Mouse (Mus musculus): ENCODE measurements at regions not wholly inside any gene's neighbourhood (a gene's known extent, or its start where the extent isn't known, plus 50 kb on each side); places are given as distances from the start of the nearest gene placed in this dataset.

DNA sequence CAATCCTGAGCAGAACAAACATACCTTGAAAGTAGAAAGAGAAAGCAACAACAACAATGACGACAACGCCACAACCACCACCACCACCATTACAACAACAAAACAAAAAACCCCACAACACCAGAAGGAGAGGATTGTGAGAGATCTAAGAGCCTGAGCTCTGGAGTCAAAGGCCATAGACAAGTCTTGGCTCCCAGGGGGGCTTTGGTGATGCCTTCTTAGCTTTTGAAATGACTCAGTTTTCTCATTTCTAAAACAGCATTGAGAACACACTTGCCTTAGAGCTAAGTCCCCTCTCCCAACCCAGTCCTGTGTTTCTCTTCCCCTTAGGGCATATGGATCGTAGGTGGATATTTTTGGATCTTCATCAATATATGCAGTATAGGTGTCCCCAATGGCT lies 112.2 kb downstream of the Kif20b start:
- H3K4me2 ChIP-seq (ENCODE audit: low read depth, low read length) = no peak overlapping the region
- no peak overlapping the region for H3K9ac ChIP-seq (ENCODE audit: low read depth, low read length)
- H3K27me3 ChIP-seq (replicated peaks; ENCODE audit: control insufficient read depth, insufficient read depth, low read length) = no peaks in the 10 kb centered on the region
- WGBS = 91% methylated on average over 3 of the region's 3 CpGs
- no peaks in the 10 kb centered on the region for H3K4me1 ChIP-seq (ENCODE audit: control insufficient read depth, insufficient read depth, low read length)
- no peak for ATAC-seq
- no peak overlapping the region for H3K4me3 ChIP-seq (ENCODE audit: low read length)
- no peak overlapping the region for H3K27ac ChIP-seq (ENCODE audit: low read length)
- H3K9me3 ChIP-seq (ENCODE audit: control insufficient read depth, low read length) = no peaks in the 10 kb centered on the region
- H3K36me3 ChIP-seq (ENCODE audit: control insufficient read depth, insufficient read depth, low read length) = no peaks in the 10 kb centered on the region

DNA sequence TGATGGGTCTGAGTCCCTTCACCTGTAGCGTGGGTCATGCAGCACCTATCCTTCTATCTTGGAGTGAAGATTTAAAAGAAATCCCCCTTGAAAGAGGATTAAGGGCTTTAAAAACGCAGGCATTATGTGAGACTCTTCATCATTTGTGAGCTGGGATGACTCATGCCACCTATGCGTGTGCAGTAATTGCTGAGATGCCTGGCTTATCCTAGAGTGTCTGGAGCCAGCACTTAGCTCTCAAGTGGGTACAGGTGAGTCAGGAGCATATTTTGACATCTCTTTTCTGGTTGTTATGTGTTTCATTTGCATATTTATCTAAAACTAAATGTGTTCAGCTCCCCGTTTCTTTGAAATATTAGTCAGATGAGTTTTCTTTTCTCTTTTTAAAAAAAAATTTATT lies 123.4 kb downstream of the Kif20b start:
- 77% methylated on average over 4 of the region's 4 CpGs for WGBS
- H3K27me3 ChIP-seq (replicated peaks; ENCODE audit: control insufficient read depth, insufficient read depth, low read length) = no peaks in the 10 kb centered on the region

DNA sequence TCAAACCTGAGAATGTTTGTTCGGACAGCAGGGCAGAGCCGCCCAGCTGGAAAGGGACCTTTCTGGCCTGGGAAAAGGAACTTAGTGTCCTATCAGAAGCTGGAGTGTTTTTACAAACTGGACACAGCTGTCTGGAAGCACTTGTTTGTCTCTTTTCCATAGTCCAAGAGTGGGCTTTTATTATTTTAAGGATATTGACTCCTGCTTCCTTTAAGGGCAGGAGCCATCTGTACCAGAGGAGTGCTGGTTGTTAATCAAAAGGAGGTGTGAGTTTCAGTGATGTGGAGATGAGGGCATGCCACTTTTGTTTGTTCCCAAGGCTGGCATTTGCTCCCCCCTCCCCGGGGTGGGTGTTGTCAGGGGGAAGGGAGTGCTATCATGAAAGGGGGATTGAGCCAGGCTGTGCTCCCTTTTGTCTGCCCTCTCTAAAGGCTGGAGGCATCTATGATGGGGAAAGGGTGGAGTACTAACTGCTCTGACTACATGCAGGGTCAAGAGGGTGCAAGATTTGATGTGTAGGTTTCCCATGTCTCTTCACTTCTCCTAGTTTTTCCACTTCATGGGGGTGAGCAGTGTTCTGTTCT lies 144.3 kb downstream of the Kif20b start:
- Histone ChIP-seq H3K4me2 (ENCODE audit: low read depth, low read length) (no peak overlapping the region), H3K9me3 (ENCODE audit: control insufficient read depth, low read length) (no peaks in the 10 kb centered on the region), H3K4me3 (ENCODE audit: low read length) (no peak overlapping the region), H3K27ac (ENCODE audit: low read length) (no peak overlapping the region), H3K4me1 (ENCODE audit: control insufficient read depth, insufficient read depth, low read length) (no peaks in the 10 kb centered on the region), H3K36me3 (ENCODE audit: control insufficient read depth, insufficient read depth, low read length) (no peaks in the 10 kb centered on the region), H3K9ac (ENCODE audit: low read depth, low read length) (no peak overlapping the region), H3K27me3 (replicated peaks; ENCODE audit: control insufficient read depth, insufficient read depth, low read length) (no peaks in the 10 kb centered on the region)
- WGBS = 45% methylated on average over 3 of the region's 3 CpGs
- no peak for ATAC-seq

More for the DNA sequence above, 123.4 kb downstream of the Kif20b start:
- H3K36me3 ChIP-seq (ENCODE audit: control insufficient read depth, insufficient read depth, low read length) = no peaks in the 10 kb centered on the region
- H3K27ac ChIP-seq (ENCODE audit: low read length) = no peak overlapping the region
- H3K4me2 ChIP-seq (ENCODE audit: low read depth, low read length) = no peak overlapping the region
- no peak overlapping the region for H3K9ac ChIP-seq (ENCODE audit: low read depth, low read length)
- ATAC-seq = no peak
- no peaks in the 10 kb centered on the region for H3K9me3 ChIP-seq (ENCODE audit: control insufficient read depth, low read length)
- H3K4me3 ChIP-seq (ENCODE audit: low read length) = no peak overlapping the region
- no peaks in the 10 kb centered on the region for H3K4me1 ChIP-seq (ENCODE audit: control insufficient read depth, insufficient read depth, low read length)

DNA sequence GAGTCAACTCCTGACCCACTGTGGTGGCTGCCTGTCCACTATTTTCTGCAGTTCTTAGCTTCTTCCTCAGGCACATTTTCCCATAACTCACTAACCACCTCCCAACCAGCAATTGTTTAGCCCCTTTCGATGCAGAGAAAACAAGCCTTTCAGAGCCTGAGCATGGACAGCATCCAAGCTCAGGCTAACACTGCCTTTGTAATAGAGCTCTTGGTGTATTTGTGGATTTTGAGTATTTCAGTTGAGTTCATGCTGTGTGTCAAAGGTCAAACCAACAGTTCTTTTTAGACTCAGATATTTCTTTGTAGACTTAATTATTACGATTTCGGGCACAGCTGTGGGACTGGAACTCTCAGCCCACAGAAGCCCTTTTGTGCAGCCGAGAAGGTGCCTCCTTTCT lies 159.0 kb downstream of the Kif20b start:
- H3K4me1 ChIP-seq (ENCODE audit: control insufficient read depth, insufficient read depth, low read length) = no peaks in the 10 kb centered on the region
- no peaks in the 10 kb centered on the region for H3K9me3 ChIP-seq (ENCODE audit: control insufficient read depth, low read length)
- ATAC-seq = no peak
- no peaks in the 10 kb centered on the region for H3K36me3 ChIP-seq (ENCODE audit: control insufficient read depth, insufficient read depth, low read length)
- no peaks in the 10 kb centered on the region for H3K27me3 ChIP-seq (replicated peaks; ENCODE audit: control insufficient read depth, insufficient read depth, low read length)
- no peak overlapping the region for H3K4me3 ChIP-seq (ENCODE audit: low read length)
- H3K4me2 ChIP-seq (ENCODE audit: low read depth, low read length) = no peak overlapping the region
- H3K9ac ChIP-seq (ENCODE audit: low read depth, low read length) = no peak overlapping the region
- 63% methylated on average over 4 of the region's 4 CpGs for WGBS
- H3K27ac ChIP-seq (ENCODE audit: low read length) = no peak overlapping the region

DNA sequence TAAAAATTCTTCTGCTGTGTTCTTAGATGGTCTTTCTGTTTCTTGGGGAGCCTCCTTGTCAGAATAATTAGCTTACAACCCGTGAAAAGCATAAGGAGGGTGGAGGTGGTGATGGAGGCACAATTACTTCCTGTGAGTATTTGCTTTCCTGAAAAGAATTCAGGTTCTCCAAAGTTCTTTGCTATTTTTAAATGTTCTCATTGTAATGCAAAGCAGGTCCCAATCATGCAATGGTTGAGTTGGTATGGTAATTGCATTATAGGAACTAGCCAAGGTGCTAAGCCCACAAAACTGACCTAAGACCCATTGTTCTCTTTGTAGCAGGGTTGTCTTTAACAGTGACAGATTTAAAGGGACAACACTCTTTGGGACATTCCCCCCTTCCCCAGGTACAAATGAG lies 179.1 kb downstream of the Kif20b start:
- no peaks in the 10 kb centered on the region for H3K4me1 ChIP-seq (ENCODE audit: control insufficient read depth, insufficient read depth, low read length)
- no peak for ATAC-seq
- no peak overlapping the region for H3K27ac ChIP-seq (ENCODE audit: low read length)
- no peaks in the 10 kb centered on the region for H3K36me3 ChIP-seq (ENCODE audit: control insufficient read depth, insufficient read depth, low read length)
- H3K9ac ChIP-seq (ENCODE audit: low read depth, low read length) = no peak overlapping the region
- no peaks in the 10 kb centered on the region for H3K9me3 ChIP-seq (ENCODE audit: control insufficient read depth, low read length)
- no peaks in the 10 kb centered on the region for H3K27me3 ChIP-seq (replicated peaks; ENCODE audit: control insufficient read depth, insufficient read depth, low read length)
- WGBS = 13% methylated on average over 1 of the region's 1 CpGs
- no peak overlapping the region for H3K4me2 ChIP-seq (ENCODE audit: low read depth, low read length)
- no peak overlapping the region for H3K4me3 ChIP-seq (ENCODE audit: low read length)

DNA sequence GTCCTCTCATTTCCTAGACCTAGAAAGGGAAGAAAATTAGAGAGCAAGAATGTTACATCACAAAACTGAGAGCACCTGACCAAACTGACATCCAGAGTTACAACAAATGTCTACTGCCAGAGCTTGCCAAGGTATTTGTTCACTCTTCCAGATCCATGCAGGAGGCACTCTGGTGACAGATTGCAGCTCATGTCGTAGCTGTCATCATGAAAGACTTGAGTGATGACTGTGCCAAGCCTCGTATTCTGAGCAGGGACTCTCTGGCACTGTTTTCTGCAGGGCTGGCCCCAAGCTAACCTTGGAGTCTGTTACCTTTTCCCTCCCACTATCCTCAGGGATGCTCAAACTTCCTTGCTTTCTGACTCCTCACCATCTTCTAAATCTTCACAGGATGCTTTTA lies 192.2 kb downstream of the Kif20b start:
- Histone ChIP-seq H3K36me3 (ENCODE audit: control insufficient read depth, insufficient read depth, low read length) (no peaks in the 10 kb centered on the region), H3K27ac (ENCODE audit: low read length) (no peak overlapping the region), H3K9ac (ENCODE audit: low read depth, low read length) (no peak overlapping the region), H3K4me1 (ENCODE audit: control insufficient read depth, insufficient read depth, low read length) (no peaks in the 10 kb centered on the region), H3K4me2 (ENCODE audit: low read depth, low read length) (no peak overlapping the region), H3K9me3 (ENCODE audit: control insufficient read depth, low read length) (no peaks in the 10 kb centered on the region), H3K4me3 (ENCODE audit: low read length) (no peak overlapping the region), H3K27me3 (replicated peaks; ENCODE audit: control insufficient read depth, insufficient read depth, low read length) (no peaks in the 10 kb centered on the region)
- 43% methylated on average over 2 of the region's 2 CpGs for WGBS
- ATAC-seq = no peak

DNA sequence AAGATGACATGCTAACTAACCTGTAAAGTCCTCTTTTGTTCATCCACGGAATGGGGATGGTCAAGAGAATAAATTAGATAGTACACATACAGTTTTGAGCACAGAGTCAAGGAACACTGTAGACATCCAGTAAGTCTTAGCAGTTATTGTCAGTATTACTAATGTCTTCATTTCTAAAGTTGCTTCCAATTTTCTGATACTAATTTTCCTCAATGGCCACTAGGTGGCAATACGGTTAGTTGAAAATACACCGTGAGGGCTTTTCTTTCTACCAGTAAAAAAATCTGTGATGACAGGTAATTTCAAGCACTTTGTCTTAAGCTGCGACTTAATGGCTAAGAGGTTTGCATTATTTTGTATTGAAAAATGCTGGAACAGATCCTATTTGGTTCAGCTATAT lies 203.1 kb downstream of the Kif20b start:
- no peak overlapping the region for H3K4me2 ChIP-seq (ENCODE audit: low read depth, low read length)
- no peak overlapping the region for H3K9ac ChIP-seq (ENCODE audit: low read depth, low read length)
- no peak overlapping the region for H3K4me3 ChIP-seq (ENCODE audit: low read length)
- no peak for ATAC-seq
- H3K9me3 ChIP-seq (ENCODE audit: control insufficient read depth, low read length) = no peaks in the 10 kb centered on the region
- 17% methylated on average over 4 of the region's 4 CpGs for WGBS
- H3K27ac ChIP-seq (ENCODE audit: low read length) = no peak overlapping the region
- H3K36me3 ChIP-seq (ENCODE audit: control insufficient read depth, insufficient read depth, low read length) = no peaks in the 10 kb centered on the region
- H3K4me1 ChIP-seq (ENCODE audit: control insufficient read depth, insufficient read depth, low read length) = no peaks in the 10 kb centered on the region
- no peaks in the 10 kb centered on the region for H3K27me3 ChIP-seq (replicated peaks; ENCODE audit: control insufficient read depth, insufficient read depth, low read length)

DNA sequence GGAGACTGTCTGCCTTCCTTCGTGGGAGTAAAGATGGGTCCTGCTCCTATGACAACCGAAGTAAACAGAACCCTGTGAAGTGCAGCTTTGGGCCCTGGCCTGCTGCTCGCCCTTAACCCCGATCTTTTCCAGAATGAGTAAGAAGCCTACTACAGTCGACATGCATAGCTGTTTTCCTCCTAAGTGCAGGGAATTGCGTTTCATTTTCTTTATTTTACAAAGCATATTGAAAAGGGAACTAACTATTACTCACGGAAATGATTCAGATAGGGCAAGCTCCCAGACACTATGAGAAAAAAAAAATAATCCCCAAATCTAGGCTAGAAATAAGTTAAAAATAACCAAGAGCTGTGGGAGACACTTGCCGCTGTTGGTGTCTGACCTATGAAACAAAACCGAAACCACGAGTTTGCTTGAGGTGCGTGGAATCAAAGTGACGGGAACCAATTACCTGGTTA lies 204.5 kb downstream of the Kif20b start:
- 76% methylated on average over 12 of the region's 12 CpGs for WGBS
- ATAC-seq = no peak
- Histone ChIP-seq H3K4me2 (ENCODE audit: low read depth, low read length) (no peak overlapping the region), H3K9ac (ENCODE audit: low read depth, low read length) (no peak overlapping the region), H3K9me3 (ENCODE audit: control insufficient read depth, low read length) (no peaks in the 10 kb centered on the region), H3K4me3 (ENCODE audit: low read length) (no peak overlapping the region), H3K27me3 (replicated peaks; ENCODE audit: control insufficient read depth, insufficient read depth, low read length) (no peaks in the 10 kb centered on the region), H3K36me3 (ENCODE audit: control insufficient read depth, insufficient read depth, low read length) (no peaks in the 10 kb centered on the region), H3K27ac (ENCODE audit: low read length) (no peak overlapping the region), H3K4me1 (ENCODE audit: control insufficient read depth, insufficient read depth, low read length) (no peaks in the 10 kb centered on the region)

DNA sequence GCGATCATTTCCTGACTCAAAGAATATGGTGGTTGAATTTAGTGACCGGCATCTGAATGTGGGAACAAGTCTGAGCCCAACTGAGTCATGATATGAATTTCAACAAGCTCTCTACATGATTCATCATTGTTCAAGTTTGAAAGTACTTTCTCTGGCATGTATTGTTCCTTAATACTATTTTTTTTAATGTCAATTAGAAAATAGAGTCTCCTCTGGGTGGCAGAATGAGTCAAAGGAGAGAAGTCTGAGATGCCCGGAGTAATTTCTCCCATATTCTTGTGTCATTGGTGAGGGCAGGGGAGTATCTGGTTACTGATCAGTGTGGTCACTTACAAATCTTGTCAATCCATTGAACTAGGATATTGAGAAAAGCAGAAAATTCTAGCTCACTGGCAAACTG lies 205.9 kb downstream of the Kif20b start:
- Histone ChIP-seq H3K27ac (ENCODE audit: low read length) (no peak overlapping the region), H3K36me3 (ENCODE audit: control insufficient read depth, insufficient read depth, low read length) (no peaks in the 10 kb centered on the region), H3K9me3 (ENCODE audit: control insufficient read depth, low read length) (no peaks in the 10 kb centered on the region), H3K4me1 (ENCODE audit: control insufficient read depth, insufficient read depth, low read length) (no peaks in the 10 kb centered on the region), H3K4me3 (ENCODE audit: low read length) (no peak overlapping the region), H3K4me2 (ENCODE audit: low read depth, low read length) (no peak overlapping the region), H3K9ac (ENCODE audit: low read depth, low read length) (no peak overlapping the region), H3K27me3 (replicated peaks; ENCODE audit: control insufficient read depth, insufficient read depth, low read length) (no peaks in the 10 kb centered on the region)
- ATAC-seq = no peak
- 80% methylated on average over 3 of the region's 3 CpGs for WGBS

DNA sequence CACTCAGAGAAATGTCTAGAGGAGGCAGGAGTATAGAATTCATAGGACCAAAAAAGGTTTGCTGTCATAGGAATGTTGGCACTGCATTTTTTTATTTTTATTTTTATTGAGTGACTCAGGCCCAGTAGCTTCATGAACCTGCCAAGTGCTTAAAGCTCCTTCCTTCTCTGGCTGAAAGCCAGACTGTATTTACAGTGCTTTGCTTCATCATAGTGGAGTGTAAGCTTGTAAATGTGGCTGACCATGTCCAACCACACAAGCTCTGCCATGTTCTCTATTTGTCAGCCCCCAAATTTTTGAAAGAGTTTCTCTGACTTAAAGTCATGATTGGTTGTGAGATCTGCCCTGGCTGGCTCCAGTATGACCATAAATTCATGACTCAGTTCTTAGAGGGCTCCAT lies 221.0 kb downstream of the Kif20b start:
- Histone ChIP-seq H3K4me1 (ENCODE audit: control insufficient read depth, insufficient read depth, low read length) (no peaks in the 10 kb centered on the region), H3K4me2 (ENCODE audit: low read depth, low read length) (no peak overlapping the region), H3K27me3 (replicated peaks; ENCODE audit: control insufficient read depth, insufficient read depth, low read length) (no peaks in the 10 kb centered on the region), H3K4me3 (ENCODE audit: low read length) (no peak overlapping the region), H3K9ac (ENCODE audit: low read depth, low read length) (no peak overlapping the region), H3K27ac (ENCODE audit: low read length) (no peak overlapping the region), H3K36me3 (ENCODE audit: control insufficient read depth, insufficient read depth, low read length) (no peaks in the 10 kb centered on the region), H3K9me3 (ENCODE audit: control insufficient read depth, low read length) (no peaks in the 10 kb centered on the region)
- no peak for ATAC-seq

Measured in intestine, embryonic 16.5 days (tissue).